Mouse (Mus musculus) kidney, embryonic 16.5 days (tissue): ENCODE measurements around the gene Krt14. TPM values are rescaled to one million over a fixed set of nuclear protein-coding genes. Genes with fewer than 3 reads are reported as not detected.

Experiments
- ATAC-seq: fragments of 200-750 bp; cut with Nextera tagmentation; 2 replicates; pipeline ENCODE4 v1.8.0; 2017; ENCODE audit warnings: moderate TSS enrichment; ENCODE audit not compliant: low FRiP score, low TSS enrichment
- H3K27ac ChIP-seq: fragments of 300-500 bp; sonication (generic); 2 replicates; pipeline ENCODE4 v1.5.1; 2014; ENCODE audit warnings: low read length
- H3K27me3 ChIP-seq: fragments of 300-500 bp; sonication (generic); 2 replicates; pipeline ENCODE4 v1.6.1; 2014; ENCODE audit warnings: low read length, control low read depth, mixed read lengths; ENCODE audit not compliant: insufficient read depth
- H3K36me3 ChIP-seq: fragments of 300-500 bp; sonication (generic); 2 replicates; pipeline ENCODE4 v1.6.1; 2014; ENCODE audit warnings: low read length, control low read depth, mixed read lengths; ENCODE audit not compliant: insufficient read depth
- H3K4me1 ChIP-seq: fragments of 300-500 bp; sonication (generic); 2 replicates; pipeline ENCODE4 v1.6.1; 2014; ENCODE audit warnings: low read length, control low read depth, mixed read lengths; ENCODE audit not compliant: insufficient read depth
- H3K4me2 ChIP-seq: fragments of 300-500 bp; sonication (generic); replicated peaks from 2 replicates; pipeline ENCODE4 v1.6.1; 2014; ENCODE audit warnings: low read depth, low read length
- H3K4me3 ChIP-seq: fragments of 300-500 bp; sonication (generic); 2 replicates; pipeline ENCODE4 v1.5.1; 2014; ENCODE audit warnings: mild to moderate bottlenecking, low read length
- H3K9ac ChIP-seq: fragments of 300-500 bp; sonication (generic); replicated peaks from 2 replicates; pipeline ENCODE4 v1.6.1; 2014; ENCODE audit warnings: low read length
- H3K9me3 ChIP-seq: fragments of 300-500 bp; sonication (generic); 2 replicates; pipeline ENCODE4 v1.6.1; 2016; ENCODE audit warnings: low read length, control low read depth
- WGBS: fragments of 180-500 bp; shearing (Covaris S2); extraction: QIAGEN DNeasy Blood & Tissue Kit; methylation state at CpG from one replicate; pipeline ENCODE4 v1.1.7; 2014; 5-methylcytosine and 5-hydroxymethylcytosine counted together
- polyA plus RNA-seq: library from polyadenylated mRNA; unstranded; fragments of >200 nt; fragmentation: Nextera tagmentation; extraction: Ambion mirVana; gene quantifications from 2 replicates; pipeline ENCODE4 v1.2.1, GENCODE M21; 2015

Krt14 gene
- polyA plus RNA-seq, 1 experiment from 2014 or later: 1.7 TPM

DNA sequence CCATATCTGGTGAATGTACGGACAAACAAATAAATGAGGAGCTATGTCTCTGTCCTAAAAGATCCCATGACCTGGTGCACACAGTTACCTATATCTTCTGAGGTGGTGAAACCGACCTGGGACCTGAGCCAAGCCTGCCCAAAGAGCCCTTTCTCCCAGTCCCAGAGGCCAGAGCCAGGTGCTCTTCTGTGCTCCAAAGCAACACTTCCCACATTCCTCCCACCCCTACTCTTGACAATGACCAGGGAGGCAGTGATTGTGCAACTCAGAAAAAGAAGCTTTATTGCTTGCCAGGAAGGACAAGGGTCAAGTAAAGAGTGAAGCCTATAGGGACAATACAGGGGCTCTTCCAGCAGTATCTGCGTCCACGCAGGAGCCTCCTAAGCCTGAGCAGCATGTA lies 4.4 kb downstream of the Krt14 start:
- H3K9me3 ChIP-seq: no peaks in the 10 kb centered on the region
- H3K36me3 ChIP-seq: no peaks in the 10 kb centered on the region
- H3K9ac ChIP-seq: no peak overlapping the region
- no peak overlapping the region for H3K4me2 ChIP-seq
- H3K27ac ChIP-seq: no peak overlapping the region
- no peaks in the 10 kb centered on the region for H3K27me3 ChIP-seq
- WGBS: 80% methylated on average over 4 of the region's 4 CpGs
- H3K4me3 ChIP-seq: no peak overlapping the region
- no peak for ATAC-seq
- no peaks in the 10 kb centered on the region for H3K4me1 ChIP-seq

DNA sequence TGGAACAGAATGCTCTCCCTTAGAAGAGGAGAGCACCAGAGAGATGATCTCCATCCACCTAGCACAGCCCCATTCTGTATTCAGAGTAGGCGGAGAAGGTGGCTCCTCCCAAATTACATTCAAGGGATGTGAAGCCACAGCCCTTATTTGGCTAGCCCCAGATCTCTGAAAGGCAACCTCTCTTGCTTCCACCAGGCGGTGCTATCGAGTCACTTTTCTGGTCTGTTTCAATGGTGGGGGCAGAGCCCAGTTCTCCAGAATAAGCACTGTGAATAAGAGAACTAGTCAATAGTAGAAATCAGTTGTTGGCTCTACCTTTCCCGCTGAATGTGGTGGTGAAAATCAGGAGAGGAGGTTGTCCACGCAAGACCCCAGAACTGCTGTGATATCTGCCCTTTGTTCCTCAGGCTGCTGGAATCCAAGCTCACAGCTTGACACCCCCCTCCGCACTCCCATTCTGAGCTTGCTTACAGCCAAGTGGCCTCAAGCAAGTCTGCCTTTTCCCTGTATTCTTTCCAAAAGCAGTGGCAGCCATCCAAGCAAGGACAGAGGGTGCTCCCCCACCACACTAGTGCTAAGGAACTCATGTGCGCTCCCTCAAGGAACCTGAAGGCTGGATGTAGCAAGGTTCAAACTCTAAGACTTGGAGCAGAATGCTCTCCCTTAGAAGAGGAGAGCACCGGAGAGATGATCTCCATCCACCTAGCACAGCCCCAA lies 7.1 kb downstream of the Krt14 start:
- WGBS: 49% methylated on average over 8 of the region's 8 CpGs

DNA sequence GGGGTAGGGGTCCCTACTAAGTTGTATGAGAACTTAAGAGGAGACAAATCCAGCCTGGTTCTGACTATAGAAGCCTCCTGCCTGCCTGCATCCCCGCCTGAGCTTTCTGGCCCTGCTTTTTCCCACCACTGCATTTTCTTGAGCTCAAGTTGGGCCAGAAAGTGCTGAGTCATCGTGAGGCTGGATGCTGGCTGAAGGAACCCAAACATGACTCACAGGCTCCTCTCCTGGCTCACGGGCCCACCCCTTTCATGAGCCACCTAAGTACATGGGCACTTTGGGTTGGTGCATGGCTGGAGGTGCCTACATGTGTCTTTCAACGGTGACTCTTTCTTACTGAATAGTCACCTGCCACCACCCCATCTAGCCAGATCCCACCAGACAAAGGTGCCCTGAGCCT lies 8.7 kb downstream of the Krt14 start:
- H3K4me3 ChIP-seq: no peak overlapping the region
- H3K9ac ChIP-seq: no peak overlapping the region
- WGBS: 82% methylated on average over 4 of the region's 4 CpGs
- ATAC-seq: no peak
- no peaks in the 10 kb centered on the region for H3K4me1 ChIP-seq
- no peaks in the 10 kb centered on the region for H3K9me3 ChIP-seq
- H3K4me2 ChIP-seq: no peak overlapping the region
- H3K27me3 ChIP-seq: no peaks in the 10 kb centered on the region
- no peaks in the 10 kb centered on the region for H3K36me3 ChIP-seq
- H3K27ac ChIP-seq: no peak overlapping the region

More for the DNA sequence above, 7.1 kb downstream of the Krt14 start:
- ATAC-seq: no peak
- H3K4me1 ChIP-seq: no peaks in the 10 kb centered on the region
- H3K27me3 ChIP-seq: no peaks in the 10 kb centered on the region
- no peaks in the 10 kb centered on the region for H3K36me3 ChIP-seq
- no peak overlapping the region for H3K4me2 ChIP-seq
- H3K27ac ChIP-seq: no peak overlapping the region
- no peaks in the 10 kb centered on the region for H3K9me3 ChIP-seq
- H3K4me3 ChIP-seq: no peak overlapping the region
- no peak overlapping the region for H3K9ac ChIP-seq

- Histone ChIP-seq H3K9me3 (no peaks in the 10 kb centered on the region), H3K4me1 (no peaks in the 10 kb centered on the region), H3K27me3 (no peaks in the 10 kb centered on the region; the same call in 1 of the 2 replicates), H3K9ac (no peak within 1 kb of the TSS), H3K4me2 (no peak within 1 kb of the TSS), H3K36me3 (no peaks in the 10 kb centered on the region), H3K4me3 (no peak within 1 kb of the TSS), H3K27ac (no peak within 1 kb of the TSS)
- peak; percentile 42; the same call in 1 of the 2 replicates for ATAC-seq
- WGBS: 20% methylated on average over 9 of the region's 9 CpGs
Measured at GRCm38 (mm10) chr11:100192992-100193391, 14.4 kb downstream of the Krt14 start, which contains the start of gene Krt9. Gene Krt9 (minus strand): TSS chr11:100193246.

- H3K4me2 ChIP-seq: no peak overlapping the region
- H3K36me3 ChIP-seq: no peaks in the 10 kb centered on the region
- no peak for ATAC-seq
- no peaks in the 10 kb centered on the region for H3K4me1 ChIP-seq
- H3K9ac ChIP-seq: no peak overlapping the region
- H3K4me3 ChIP-seq: no peak overlapping the region
- 93% methylated on average over 3 of the region's 3 CpGs for WGBS
- H3K27me3 ChIP-seq: no peaks in the 10 kb centered on the region; the same call in 1 of the 2 replicates
- no peak overlapping the region for H3K27ac ChIP-seq
- no peaks in the 10 kb centered on the region for H3K9me3 ChIP-seq
Measured at GRCm38 (mm10) chr11:100191820-100192219, 15.5 kb downstream of the Krt14 start.

GRCm38 (mm10) chr11:100186736-100187135 lies 20.6 kb downstream of the Krt14 start:
- Histone ChIP-seq H3K4me3 (no peak overlapping the region), H3K27ac (no peak overlapping the region), H3K9ac (no peak overlapping the region), H3K9me3 (no peaks in the 10 kb centered on the region), H3K27me3 (no peaks in the 10 kb centered on the region), H3K4me2 (no peak overlapping the region), H3K4me1 (no peaks in the 10 kb centered on the region), H3K36me3 (no peaks in the 10 kb centered on the region)
- WGBS: 90% methylated on average over 8 of the region's 8 CpGs
- no peak for ATAC-seq

GRCm38 (mm10) chr11:100181725-100182124 lies 25.6 kb downstream of the Krt14 start:
- 57% methylated on average over 7 of the region's 7 CpGs for WGBS
- H3K4me3 ChIP-seq: no peak overlapping the region
- ATAC-seq: no peak
- H3K36me3 ChIP-seq: no peaks in the 10 kb centered on the region
- H3K27me3 ChIP-seq: no peaks in the 10 kb centered on the region
- H3K27ac ChIP-seq: no peak overlapping the region
- H3K9ac ChIP-seq: no peak overlapping the region
- H3K4me2 ChIP-seq: no peak overlapping the region
- H3K4me1 ChIP-seq: no peaks in the 10 kb centered on the region
- H3K9me3 ChIP-seq: no peaks in the 10 kb centered on the region

- no peak overlapping the region for H3K27ac ChIP-seq
- H3K4me2 ChIP-seq: no peak overlapping the region
- no peaks in the 10 kb centered on the region for H3K27me3 ChIP-seq
- H3K9me3 ChIP-seq: no peaks in the 10 kb centered on the region
- no peaks in the 10 kb centered on the region for H3K36me3 ChIP-seq
- 66% methylated on average over 3 of the region's 3 CpGs for WGBS
- no peak for ATAC-seq
- no peaks in the 10 kb centered on the region for H3K4me1 ChIP-seq
- H3K9ac ChIP-seq: no peak overlapping the region
- H3K4me3 ChIP-seq: no peak overlapping the region
Measured at GRCm38 (mm10) chr11:100179260-100179659, 28.1 kb downstream of the Krt14 start.

DNA sequence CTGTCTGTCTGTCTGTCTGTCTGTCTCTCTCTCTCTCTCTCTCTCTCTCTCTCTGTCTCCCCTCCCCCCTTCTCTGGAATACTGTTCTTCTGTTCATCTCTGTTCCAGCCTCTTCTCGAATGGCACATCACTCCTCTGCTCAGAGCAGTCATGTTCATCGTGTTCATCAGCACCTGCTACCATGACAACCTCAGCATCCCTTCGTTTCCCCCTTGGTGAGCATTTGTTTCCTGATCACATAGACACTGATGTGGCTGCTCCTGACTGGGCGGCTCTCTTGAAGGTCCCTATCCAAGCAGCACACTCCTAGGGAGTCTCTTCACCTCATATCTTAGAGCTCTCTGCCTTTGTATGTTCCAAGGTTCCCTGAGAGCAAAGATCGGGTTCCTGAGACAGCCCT lies 29.0 kb downstream of the Krt14 start:
- WGBS: 74% methylated on average over 5 of the region's 5 CpGs
- no peak for ATAC-seq
- Histone ChIP-seq H3K9ac (no peak overlapping the region), H3K36me3 (no peaks in the 10 kb centered on the region), H3K4me2 (no peak overlapping the region), H3K4me1 (no peaks in the 10 kb centered on the region), H3K27me3 (no peaks in the 10 kb centered on the region), H3K9me3 (no peaks in the 10 kb centered on the region), H3K4me3 (no peak overlapping the region), H3K27ac (no peak overlapping the region)

DNA sequence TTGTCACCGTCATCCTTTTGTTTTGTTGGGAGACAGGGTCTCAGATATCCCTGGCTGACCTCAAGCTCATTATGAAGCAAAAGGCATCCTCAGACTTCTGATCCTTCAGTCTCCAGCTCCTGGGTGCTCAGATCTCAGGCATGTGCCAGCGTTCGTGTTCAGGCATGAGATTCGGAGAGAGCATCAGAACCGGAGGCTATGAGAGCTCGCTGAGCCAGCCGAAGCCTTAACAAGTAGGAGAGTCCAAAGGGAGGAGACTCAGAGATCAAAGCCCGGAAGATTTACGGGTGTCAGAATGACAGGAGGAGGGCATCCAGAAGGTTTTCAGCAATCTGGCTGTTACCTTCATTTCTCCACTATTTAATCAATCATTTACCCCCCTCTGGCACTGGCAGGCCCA lies 30.6 kb downstream of the Krt14 start:
- Histone ChIP-seq H3K4me1 (no peaks in the 10 kb centered on the region), H3K9ac (no peak overlapping the region), H3K4me3 (no peak overlapping the region), H3K36me3 (no peaks in the 10 kb centered on the region), H3K9me3 (no peaks in the 10 kb centered on the region), H3K4me2 (no peak overlapping the region), H3K27ac (no peak overlapping the region), H3K27me3 (no peaks in the 10 kb centered on the region)
- no peak for ATAC-seq
- WGBS: 39% methylated on average over 9 of the region's 9 CpGs
